Mouse (Mus musculus) heart, adult 2 months (tissue): ENCODE results near the gene Ets1. TPM values are rescaled to one million over a fixed set of nuclear protein-coding genes. Genes with fewer than 3 reads are reported as not detected.
A peak's percentile ranks its signal among the peaks of the same experiment; 100 is the strongest.

Experiments used
- DNase-seq, 2 experiments: peaks; one replicate each; pipeline ENCODE4 v3.0.0; 2021
- H3K27ac ChIP-seq: fragments of 200-600 bp; 2 replicates; pipeline ENCODE4 v1.8.1; 2022
- H3K27me3 ChIP-seq: fragments of 200-500 bp; 2 replicates; pipeline ENCODE4 v1.6.1; 2012; ENCODE audit warnings: mild to moderate bottlenecking, low read length, inconsistent platforms, mixed read lengths; ENCODE audit not compliant: control insufficient read depth, insufficient read depth
- H3K36me3 ChIP-seq: fragments of 200-500 bp; 2 replicates; pipeline ENCODE4 v1.6.1; 2012; ENCODE audit warnings: low read length, inconsistent platforms; ENCODE audit not compliant: control insufficient read depth, insufficient read depth
- H3K4me1 ChIP-seq: fragments of 200-500 bp; 2 replicates; pipeline ENCODE4 v1.6.1; 2011; ENCODE audit warnings: low read length; ENCODE audit not compliant: control insufficient read depth, insufficient read depth
- H3K4me3 ChIP-seq: fragments of 200-600 bp; 2 replicates; pipeline ENCODE4 v1.8.1; 2022
- H3K79me2 ChIP-seq: fragments of 200-500 bp; replicated peaks from 2 replicates; pipeline ENCODE4 v1.6.1; 2012; ENCODE audit warnings: mild to moderate bottlenecking, inconsistent platforms, low read length, moderate library complexity, mixed read lengths; ENCODE audit not compliant: control insufficient read depth, insufficient read depth
- H3K9ac ChIP-seq: fragments of 200-500 bp; 2 replicates; pipeline ENCODE4 v1.6.1; 2012; ENCODE audit warnings: low read depth, mild to moderate bottlenecking, control low read depth, inconsistent platforms, low read length, mixed read lengths
- CTCF ChIP-seq: fragments of 200-600 bp; IDR thresholded peaks from 2 replicates; pipeline ENCODE4 v1.8.1; 2022; ENCODE audit warnings: antibody characterized with exemption, mild to moderate bottlenecking, moderate library complexity
- EP300 ChIP-seq: fragments of 200-500 bp; IDR thresholded peaks from 2 replicates; pipeline ENCODE4 v1.6.1; 2011; ENCODE audit warnings: low read depth, low read length, control low read depth; ENCODE audit not compliant: insufficient read depth
- POLR2A ChIP-seq: fragments of 200-500 bp; IDR thresholded peaks from 2 replicates; pipeline ENCODE4 v1.6.1; 2011; ENCODE audit warnings: mild to moderate bottlenecking, low read depth, low read length, control low read depth; ENCODE audit not compliant: insufficient read depth
- WGBS: fragments of 180-500 bp; shearing (Covaris S2); methylation state at CpG from one replicate; pipeline ENCODE4 v1.1.7; 2018; 5-methylcytosine and 5-hydroxymethylcytosine counted together
- intact Hi-C: fragments of 180-260 bp; cut with DNase I; formaldehyde crosslinking; loops from one replicate; pipeline ENCODE4 v1.15.1; 2025
- polyA plus RNA-seq: library from polyadenylated mRNA; depleted of rRNA; stranded (reverse); fragments of >200 nt; gene quantifications from 2 replicates; pipeline ENCODE4 v1.2.3, GENCODE M21; 2012
- total RNA-seq, 2 experiments: library from RNA; stranded (reverse); gene quantifications; 2 replicates each; pipeline ENCODE4 v1.2.3; 2021

The Ets1 gene
- total and polyA plus RNA-seq, 3 experiments: 22.6 to 48.7 (median 40.7) TPM

- Histone ChIP-seq H3K27me3 (no peaks in the 10 kb centered on the region), H3K36me3 (peaks cover 69% of the 10 kb centered on the region), H3K4me3 (no peak overlapping the region), H3K9ac (no peak overlapping the region), H3K4me1 (peaks cover 51% of the 10 kb centered on the region), H3K79me2 (peaks cover 3% of the 10 kb centered on the region), H3K27ac (peak overlapping the region; percentile 80)
- no peak for TF ChIP-seq CTCF
- no peak for DNase-seq
- WGBS: 55% methylated on average over 4 of the region's 4 CpGs
- intact Hi-C loops: loop anchor here (5.0 to 10.0 kb wide), 2 partner anchors 186 to 218 kb away; no protein-coding TSS in a partner anchor
Observed at GRCm38 (mm10) chr9:32718868-32719267, 82.8 kb downstream of the Ets1 start.

- intact Hi-C loops: loop anchor here (5.0 to 10.0 kb wide), 2 partner anchors 185 to 217 kb away; no protein-coding TSS in a partner anchor
- Histone ChIP-seq H3K4me1 (peaks cover 52% of the 10 kb centered on the region), H3K27me3 (no peaks in the 10 kb centered on the region), H3K79me2 (peaks cover 3% of the 10 kb centered on the region), H3K9ac (no peak overlapping the region), H3K36me3 (peaks cover 67% of the 10 kb centered on the region), H3K27ac (peak overlapping the region; percentile 80), H3K4me3 (no peak overlapping the region)
- WGBS: 21% methylated on average over 3 of the region's 3 CpGs
- no peak for DNase-seq
- TF ChIP-seq POLR2A: no peak
Observed at GRCm38 (mm10) chr9:32719941-32720263, 83.9 kb downstream of the Ets1 start.

GRCm38 (mm10) chr9:32720264-32721031 is 84.4 kb downstream of the Ets1 start:
- Histone ChIP-seq H3K79me2 (peaks cover 3% of the 10 kb centered on the region), H3K27me3 (no peaks in the 10 kb centered on the region), H3K4me3 (peak overlapping the region; percentile 15), H3K4me1 (peaks cover 50% of the 10 kb centered on the region), H3K9ac (no peak overlapping the region), H3K27ac (peak overlapping the region; percentile 80), H3K36me3 (peaks cover 64% of the 10 kb centered on the region)
- WGBS: 15% methylated on average over 12 of the region's 12 CpGs
- TF ChIP-seq CTCF (no peak), EP300 (no peak), POLR2A (no peak)
- intact Hi-C loops: no loop called here
- peak in 1 of 2 experiments; percentile 44 for DNase-seq

GRCm38 (mm10) chr9:32721081-32721480 is 85.1 kb downstream of the Ets1 start:
- intact Hi-C loops: no loop called here
- no peak for DNase-seq
- Histone ChIP-seq H3K79me2 (peaks cover 3% of the 10 kb centered on the region), H3K36me3 (peaks cover 59% of the 10 kb centered on the region), H3K27ac (peak overlapping the region; percentile 80), H3K4me3 (no peak overlapping the region; the same call in 1 of the 2 replicates), H3K27me3 (no peaks in the 10 kb centered on the region), H3K4me1 (peaks cover 50% of the 10 kb centered on the region), H3K9ac (no peak overlapping the region)
- TF ChIP-seq CTCF (peak; percentile 27; the same call in 1 of the 2 replicates), EP300 (no peak)
- 27% methylated on average over 2 of the region's 2 CpGs for WGBS

- peaks cover 56% of the 10 kb centered on the region for H3K4me1 ChIP-seq
- 79% methylated on average over 1 of the region's 1 CpGs for WGBS
- no peaks in the 10 kb centered on the region for H3K27me3 ChIP-seq
- H3K4me3 ChIP-seq: no peak overlapping the region
- H3K27ac ChIP-seq: peak overlapping the region; percentile 80
- DNase-seq: no peak
- intact Hi-C loops: no loop called here
- H3K79me2 ChIP-seq: peaks cover 4% of the 10 kb centered on the region
- peaks cover 58% of the 10 kb centered on the region for H3K36me3 ChIP-seq
- TF ChIP-seq CTCF (no peak), EP300 (no peak), POLR2A (no peak)
- H3K9ac ChIP-seq: no peak overlapping the region
Observed at GRCm38 (mm10) chr9:32722205-32722604, 86.2 kb downstream of the Ets1 start.

- H3K9ac ChIP-seq: no peak overlapping the region
- 59% methylated on average over 3 of the region's 3 CpGs for WGBS
Observed at GRCm38 (mm10) chr9:32722969-32723368, 86.9 kb downstream of the Ets1 start.

More at GRCm38 (mm10) chr9:32722969-32723368, 86.9 kb downstream of the Ets1 start:
- intact Hi-C loops: no loop called here
- no peaks in the 10 kb centered on the region for H3K27me3 ChIP-seq
- peaks cover 5% of the 10 kb centered on the region for H3K79me2 ChIP-seq
- H3K27ac ChIP-seq: peak overlapping the region; percentile 80
- H3K36me3 ChIP-seq: peaks cover 60% of the 10 kb centered on the region
- H3K4me3 ChIP-seq: no peak overlapping the region
- no peak for DNase-seq
- H3K4me1 ChIP-seq: peaks cover 55% of the 10 kb centered on the region
- TF ChIP-seq EP300 (no peak), POLR2A (no peak), CTCF (no peak)
